Mouse (Mus musculus): ENCODE results near the gene Naa15.

The Naa15 gene

GRCm38 (mm10) chr3:51504385-51504952, 89.5 kb downstream of the Naa15 start:
- no peak for DNase-seq (ENCODE audit: inconsistent age in 2 of 2, low spot score in 1 of 2)

GRCm38 (mm10) chr3:51505465-51505864, 90.5 kb downstream of the Naa15 start:
- peak in 1 of 2 experiments; percentile 38 for DNase-seq (ENCODE audit: inconsistent age in 2 of 2, low spot score in 1 of 2)

- peak; percentile 76 to 93 for DNase-seq (ENCODE audit: inconsistent age in 2 of 2, low spot score in 1 of 2)
These were observed 96.0 kb downstream of the Naa15 start for GRCm38 (mm10) chr3:51510903-51511302.

GRCm38 (mm10) chr3:51511983-51512382, 97.0 kb downstream of the Naa15 start:
- no peak for DNase-seq (ENCODE audit: inconsistent age in 2 of 2, low spot score in 1 of 2)

GRCm38 (mm10) chr3:51517467-51517866, 102.5 kb downstream of the Naa15 start:
- no peak for DNase-seq (ENCODE audit: inconsistent age in 2 of 2, low spot score in 1 of 2)

- no peak for DNase-seq (ENCODE audit: inconsistent age in 2 of 2, low spot score in 1 of 2)
These were observed 103.2 kb downstream of the Naa15 start for GRCm38 (mm10) chr3:51517878-51518762.

- DNase-seq (ENCODE audit: inconsistent age in 2 of 2, low spot score in 1 of 2), result no peak
These were observed 103.8 kb downstream of the Naa15 start for GRCm38 (mm10) chr3:51518763-51519121.

GRCm38 (mm10) chr3:51521262-51521661, 106.3 kb downstream of the Naa15 start:
- no peak for DNase-seq (ENCODE audit: inconsistent age in 2 of 2, low spot score in 1 of 2)

GRCm38 (mm10) chr3:51525186-51525785, 110.3 kb downstream of the Naa15 start:
- peak in 1 of 2 experiments; percentile 40 for DNase-seq (ENCODE audit: inconsistent age in 2 of 2, low spot score in 1 of 2)

Data from adrenal gland, adult (tissue).